Mouse (Mus musculus) hindbrain, embryonic 14.5 days (tissue): ENCODE results near the gene Lgals7. TPM values are rescaled to one million over a fixed set of nuclear protein-coding genes. Genes with fewer than 3 reads are reported as not detected.
A peak's percentile ranks its signal among the peaks of the same experiment; 100 is the strongest.
"Not testable (repeated sequence)": the region's sequence is repeated elsewhere in the genome, so short reads cannot be mapped to it uniquely, and the experiment has no call there.

ENCODE experiments used
- ATAC-seq: fragments of 200-750 bp; cut with Nextera tagmentation; 2 replicates; pipeline ENCODE4 v1.8.0; 2017; ENCODE audit warnings: moderate number of reproducible peaks, mild to moderate bottlenecking, moderate TSS enrichment, moderate library complexity; ENCODE audit not compliant: low FRiP score
- DNase-seq: peaks from one replicate; pipeline ENCODE4 v3.0.0-alpha.2; 2015; ENCODE audit warnings: low spot score
- H3K27ac ChIP-seq: fragments of 300-500 bp; sonication (generic); 2 replicates; pipeline ENCODE4 v1.5.1; 2014; ENCODE audit warnings: mild to moderate bottlenecking, moderate library complexity
- H3K27me3 ChIP-seq: fragments of 300-500 bp; sonication (generic); 2 replicates; pipeline ENCODE4 v1.6.1; 2014; ENCODE audit warnings: mild to moderate bottlenecking, low read length, mixed read lengths; ENCODE audit not compliant: control insufficient read depth, insufficient read depth
- H3K36me3 ChIP-seq: fragments of 300-500 bp; sonication (generic); replicated peaks from 2 replicates; pipeline ENCODE4 v1.6.1; 2014; ENCODE audit not compliant: control insufficient read depth, insufficient read depth
- H3K4me1 ChIP-seq: fragments of 300-500 bp; sonication (generic); replicated peaks from 2 replicates; pipeline ENCODE4 v1.6.1; 2014; ENCODE audit warnings: antibody characterized with exemption, low read length, mixed read lengths; ENCODE audit not compliant: control insufficient read depth, insufficient read depth
- H3K4me2 ChIP-seq: fragments of 300-500 bp; sonication (generic); replicated peaks from 2 replicates; pipeline ENCODE4 v1.6.1; 2014; ENCODE audit warnings: mild to moderate bottlenecking, moderate library complexity
- H3K4me3 ChIP-seq: fragments of 300-500 bp; sonication (generic); replicated peaks from 2 replicates; pipeline ENCODE4 v1.5.1; 2014; ENCODE audit warnings: mild to moderate bottlenecking, low read length
- H3K9ac ChIP-seq: fragments of 300-500 bp; sonication (generic); 2 replicates; pipeline ENCODE4 v1.6.1; 2014
- H3K9me3 ChIP-seq: fragments of 300-500 bp; sonication (generic); 2 replicates; pipeline ENCODE4 v1.6.1; 2016; ENCODE audit warnings: low read length; ENCODE audit not compliant: control insufficient read depth
- WGBS: fragments of 180-500 bp; shearing (Covaris S2); extraction: QIAGEN DNeasy Blood & Tissue Kit; methylation state at CpG from one replicate; pipeline ENCODE4 v1.1.7; 2014; 5-methylcytosine and 5-hydroxymethylcytosine counted together
- polyA plus RNA-seq: library from polyadenylated mRNA; unstranded; fragments of >200 nt; fragmentation: Nextera tagmentation; extraction: Ambion mirVana; gene quantifications from 2 replicates; pipeline ENCODE4 v1.2.1, GENCODE M21; 2014

Gene Lgals7
- polyA plus RNA-seq, 1 experiment from 2014 or later = 3.0 TPM

GRCm38 (mm10) chr7:28867508-28868340, 4.1 kb downstream of the Lgals7 start:
- not testable (repeated sequence) for H3K9ac ChIP-seq, ATAC-seq, H3K36me3 ChIP-seq, H3K9me3 ChIP-seq, H3K27ac ChIP-seq, H3K4me1 ChIP-seq, H3K27me3 ChIP-seq, H3K4me3 ChIP-seq, H3K4me2 ChIP-seq
- 27% methylated on average over 23 of the region's 23 CpGs for WGBS
- peak; percentile 60 for DNase-seq

DNA sequence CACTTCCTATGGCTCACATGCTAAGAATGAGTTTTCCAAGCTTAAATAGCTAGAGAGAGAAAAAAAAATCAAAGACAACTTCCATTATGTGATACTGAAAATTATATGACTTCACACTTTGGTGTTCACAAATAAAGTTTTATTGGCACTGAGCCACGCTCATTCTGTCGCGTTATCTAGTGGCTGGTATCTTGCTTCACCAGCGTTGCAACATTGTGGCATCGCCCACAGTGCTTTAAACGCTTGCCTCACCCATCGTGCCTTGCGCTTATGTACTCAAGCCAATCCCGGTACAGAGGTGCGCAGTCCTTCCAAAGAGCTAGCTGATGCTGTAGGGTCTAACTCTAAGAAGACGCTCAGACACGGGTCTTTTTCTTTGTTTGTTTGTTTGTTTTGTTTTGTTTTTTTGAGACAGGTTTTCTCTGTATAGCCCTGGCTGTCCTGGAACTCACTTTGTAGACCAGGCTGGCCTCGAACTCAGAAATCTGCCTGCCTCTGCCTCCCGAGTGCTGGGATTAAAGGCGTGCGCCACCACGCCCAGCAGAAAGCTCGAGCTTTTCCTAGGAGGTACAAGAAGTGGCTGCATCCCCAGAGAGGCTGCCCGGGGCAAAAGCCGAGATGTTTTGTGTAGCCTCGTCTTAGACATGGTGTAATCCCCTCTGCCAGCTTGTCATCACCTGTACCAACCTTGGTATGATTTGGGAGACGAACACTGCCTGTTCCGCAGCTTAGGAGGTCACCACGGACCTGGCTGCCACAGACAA, 7.4 kb downstream of the Lgals7 start:
- 92% methylated on average over 24 of the region's 24 CpGs for WGBS
- H3K9me3 ChIP-seq = no peaks in the 10 kb centered on the region
- no peak overlapping the region for H3K4me3 ChIP-seq
- H3K4me2 ChIP-seq = no peak overlapping the region
- no peak overlapping the region for H3K27ac ChIP-seq
- no peaks in the 10 kb centered on the region for H3K36me3 ChIP-seq
- H3K27me3 ChIP-seq = no peaks in the 10 kb centered on the region
- ATAC-seq = no peak
- no peak overlapping the region for H3K9ac ChIP-seq
- H3K4me1 ChIP-seq = no peaks in the 10 kb centered on the region; the same call in 1 of the 2 replicates
- no peak for DNase-seq

- Histone ChIP-seq H3K4me2 (no peak overlapping the region), H3K27me3 (no peaks in the 10 kb centered on the region), H3K4me3 (no peak overlapping the region), H3K4me1 (no peaks in the 10 kb centered on the region), H3K36me3 (no peaks in the 10 kb centered on the region), H3K9ac (no peak overlapping the region), H3K9me3 (no peaks in the 10 kb centered on the region), H3K27ac (no peak overlapping the region)
- DNase-seq (no peak), ATAC-seq (no peak)
- WGBS = 90% methylated on average over 2 of the region's 2 CpGs
Observed at GRCm38 (mm10) chr7:28874565-28874964, 10.9 kb downstream of the Lgals7 start.

GRCm38 (mm10) chr7:28876099-28876498, 12.4 kb downstream of the Lgals7 start:
- no peaks in the 10 kb centered on the region for H3K9me3 ChIP-seq
- ATAC-seq (no peak), DNase-seq (no peak)
- H3K27me3 ChIP-seq = no peaks in the 10 kb centered on the region
- no peak overlapping the region for H3K4me3 ChIP-seq
- H3K4me1 ChIP-seq = no peaks in the 10 kb centered on the region
- no peaks in the 10 kb centered on the region for H3K36me3 ChIP-seq
- H3K9ac ChIP-seq = no peak overlapping the region
- no peak overlapping the region for H3K27ac ChIP-seq
- WGBS = 81% methylated on average over 4 of the region's 4 CpGs
- no peak overlapping the region for H3K4me2 ChIP-seq

- Histone ChIP-seq H3K4me3 (no peak overlapping the region), H3K36me3 (no peaks in the 10 kb centered on the region), H3K27ac (no peak overlapping the region), H3K4me1 (no peaks in the 10 kb centered on the region), H3K9ac (no peak overlapping the region), H3K9me3 (no peaks in the 10 kb centered on the region), H3K4me2 (no peak overlapping the region), H3K27me3 (no peaks in the 10 kb centered on the region)
- WGBS = 91% methylated on average over 7 of the region's 7 CpGs
- ATAC-seq (no peak), DNase-seq (no peak)
Observed at GRCm38 (mm10) chr7:28877155-28877554, 13.5 kb downstream of the Lgals7 start.

- 75% methylated on average over 4 of the region's 4 CpGs for WGBS
- DNase-seq (no peak), ATAC-seq (no peak)
- H3K4me1 ChIP-seq = no peaks in the 10 kb centered on the region
- H3K27me3 ChIP-seq = no peaks in the 10 kb centered on the region
- no peak overlapping the region for H3K27ac ChIP-seq
- H3K9me3 ChIP-seq = no peaks in the 10 kb centered on the region
- H3K4me3 ChIP-seq = no peak overlapping the region
- H3K36me3 ChIP-seq = no peaks in the 10 kb centered on the region
- H3K9ac ChIP-seq = no peak overlapping the region
- no peak overlapping the region for H3K4me2 ChIP-seq
Observed at GRCm38 (mm10) chr7:28877856-28878255, 14.2 kb downstream of the Lgals7 start.

DNA sequence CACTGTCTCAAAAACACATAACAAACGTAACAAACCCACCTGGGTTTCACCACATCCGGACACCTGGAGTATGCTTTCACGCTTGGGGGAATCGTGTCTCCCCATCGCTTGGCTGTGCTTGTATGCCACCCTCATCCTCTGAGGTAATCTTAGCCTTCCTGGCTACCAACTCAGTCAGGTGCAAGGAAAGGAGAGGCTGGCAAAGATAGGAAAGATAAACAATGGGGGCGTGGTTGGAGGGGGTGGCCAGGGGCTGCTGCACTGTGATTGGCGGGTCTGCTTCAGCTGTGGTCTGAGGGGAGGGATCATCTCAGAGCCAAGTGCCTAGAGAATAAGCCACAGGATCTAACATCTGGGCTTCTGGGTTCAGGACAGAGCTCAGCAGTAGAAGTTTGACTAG, 16.0 kb downstream of the Lgals7 start:
- WGBS = 79% methylated on average over 7 of the region's 7 CpGs
- H3K27ac ChIP-seq = no peak overlapping the region

DNA sequence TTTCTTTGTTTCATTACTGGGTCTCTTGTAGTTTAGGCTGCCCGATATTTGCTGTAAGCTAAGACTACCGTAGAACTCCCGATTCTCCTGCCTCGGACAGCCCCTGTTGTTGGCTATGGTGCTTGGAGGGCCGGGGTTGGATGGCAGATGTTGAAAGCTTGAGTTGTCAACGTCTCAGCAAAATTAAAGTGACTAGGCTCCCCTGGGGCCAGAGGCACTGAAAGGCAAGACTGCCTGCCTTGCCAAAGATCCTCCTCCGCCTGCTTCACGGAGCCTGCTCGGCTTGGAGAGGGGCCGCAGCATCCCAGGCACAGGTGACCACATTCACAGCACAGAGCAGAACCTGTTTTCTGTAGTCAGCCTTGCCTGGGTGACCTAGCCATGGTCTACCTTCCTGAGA, 16.9 kb downstream of the Lgals7 start:
- H3K9me3 ChIP-seq = no peaks in the 10 kb centered on the region
- WGBS = 60% methylated on average over 10 of the region's 10 CpGs
- H3K4me3 ChIP-seq = no peak overlapping the region
- no peaks in the 10 kb centered on the region for H3K27me3 ChIP-seq
- no peak overlapping the region for H3K9ac ChIP-seq
- no peak for ATAC-seq
- no peak for DNase-seq
- no peak overlapping the region for H3K4me2 ChIP-seq
- H3K36me3 ChIP-seq = no peaks in the 10 kb centered on the region
- no peaks in the 10 kb centered on the region for H3K4me1 ChIP-seq
- no peak overlapping the region for H3K27ac ChIP-seq

More for the DNA sequence above, 16.0 kb downstream of the Lgals7 start:
- Histone ChIP-seq H3K4me2 (no peak overlapping the region), H3K36me3 (no peaks in the 10 kb centered on the region), H3K27me3 (no peaks in the 10 kb centered on the region), H3K9ac (no peak overlapping the region), H3K4me1 (no peaks in the 10 kb centered on the region), H3K4me3 (no peak overlapping the region), H3K9me3 (no peaks in the 10 kb centered on the region)
- no peak for DNase-seq
- no peak for ATAC-seq

DNA sequence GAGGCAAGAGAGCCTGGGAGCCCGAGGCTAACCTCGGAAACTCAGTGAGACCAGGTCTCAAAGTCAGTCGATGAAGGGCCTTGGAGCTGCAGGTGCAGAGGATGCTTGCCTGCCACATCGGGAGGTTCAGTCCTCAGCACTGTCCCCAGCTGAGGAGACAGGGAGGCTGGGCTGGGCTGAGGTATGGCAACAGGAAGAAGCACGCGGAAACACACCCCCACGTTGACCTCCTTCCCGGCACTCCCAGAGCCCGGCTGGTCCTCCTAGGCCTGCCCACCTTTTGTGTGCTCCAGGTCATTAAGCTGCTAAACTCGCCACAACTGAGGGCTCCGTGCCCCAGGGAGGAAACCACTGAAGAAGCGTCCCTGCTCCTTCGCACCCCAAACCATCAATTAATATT, 17.5 kb downstream of the Lgals7 start, which contains the start of gene Capn12:
Capn12 (plus strand) TSS at position 224 of the 400 bp plus-strand sequence.
- no peaks in the 10 kb centered on the region for H3K27me3 ChIP-seq
- no peak within 1 kb of the TSS for H3K9ac ChIP-seq
- H3K4me1 ChIP-seq = no peaks in the 10 kb centered on the region
- WGBS = 33% methylated on average over 13 of the region's 13 CpGs
- DNase-seq (no peak), ATAC-seq (no peak)
- no peaks in the 10 kb centered on the region for H3K36me3 ChIP-seq
- no peak within 1 kb of the TSS for H3K27ac ChIP-seq
- H3K4me3 ChIP-seq = no peak within 1 kb of the TSS
- no peak within 1 kb of the TSS for H3K4me2 ChIP-seq
- H3K9me3 ChIP-seq = no peaks in the 10 kb centered on the region
